Mouse (Mus musculus) embryonic stem cell, embryonic (primary cell): ENCODE measurements around the gene Epha8.

ENCODE experiments used
- CTCF ChIA-PET, 4 experiments: fragments of 300-600 bp in 2 of 4; fragments of 350-600 bp in 2 of 4; sonication (Branson Sonifier 250); formaldehyde crosslinking; loops; one replicate each; lab custom pipeline; 2022; ENCODE audit warnings: inconsistent platforms in 2 of 4; lab: Charles Lee
- POLR2A ChIA-PET, 4 experiments: fragments of 300-600 bp in 2 of 4; fragments of 350-600 bp in 2 of 4; sonication (Branson Sonifier 250); formaldehyde crosslinking; loops; one replicate each; lab custom pipeline; 2022; ENCODE audit warnings: antibody characterized with exemption in 4 of 4, inconsistent platforms in 1 of 4; lab: Charles Lee

The Epha8 gene

DNA sequence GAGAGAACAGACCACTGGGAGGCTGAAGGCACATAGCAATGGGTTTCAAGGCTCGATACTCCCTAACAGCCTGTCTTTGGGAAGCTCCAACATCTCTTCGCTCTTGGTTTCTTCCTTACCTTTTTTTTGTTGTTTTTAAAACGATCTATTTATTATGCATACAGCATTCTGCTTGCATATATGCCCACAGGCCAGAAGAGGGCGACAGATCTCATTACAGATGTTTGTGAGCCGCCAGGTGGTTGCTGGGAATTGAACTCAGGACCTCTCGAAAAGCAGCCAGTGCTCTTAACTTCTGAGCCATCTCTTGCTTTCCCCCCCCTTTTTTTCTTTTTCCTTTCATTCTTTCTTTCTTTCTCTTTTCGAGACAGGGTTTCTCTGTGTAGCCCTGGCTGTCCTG, 57.5 kb downstream of the Epha8 start:
- CTCF ChIA-PET, result interaction anchor here (0.9 to 1.9 kb wide), 11 partner anchors 8 to 247 kb away, joined by 3 to 11 read pairs (median 4); no protein-coding TSS in a partner anchor
- POLR2A ChIA-PET, result interaction anchor here in 2 of 4 experiments (0.9 to 1.7 kb wide), 7 partner anchors 17 to 165 kb away, joined by 3 to 7 read pairs (median 4); partner anchors contain the start of gene Zbtb40 (in 1 of the 2)

DNA sequence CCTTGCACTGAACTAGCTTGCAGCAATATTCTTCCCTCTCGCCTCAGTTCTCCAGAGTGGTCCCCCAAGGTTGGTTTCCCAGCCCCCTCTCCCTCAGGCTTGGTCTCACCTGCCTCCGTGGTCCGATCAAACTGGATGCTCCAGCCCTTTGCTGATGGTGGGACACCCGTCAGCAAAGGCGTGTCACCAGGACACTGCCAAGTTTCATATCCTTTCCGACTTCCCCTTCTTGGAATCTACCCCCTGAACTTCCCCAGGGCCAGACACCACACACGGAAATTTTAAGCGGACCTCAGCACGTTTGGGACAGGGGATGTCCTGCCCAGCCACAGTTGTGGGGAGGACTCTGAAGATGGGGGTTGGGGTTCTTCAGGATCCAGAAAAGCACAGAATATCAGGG, 58.0 kb downstream of the Epha8 start, which contains the start of gene C1qa:
Gene C1qa, minus strand, starts transcription at position 167 of the 400 bp plus-strand sequence.
- ChIA-PET CTCF (interaction anchor here (0.5 to 1.9 kb wide), 8 partner anchors 9 to 465 kb away, joined by 3 to 11 read pairs (median 4); no protein-coding TSS in a partner anchor), POLR2A (interaction anchor here in 1 of 4 experiments (1.1 to 1.7 kb wide), 2 partner anchors 9 to 17 kb away, joined by 3 to 4 read pairs; no protein-coding TSS in a partner anchor)

DNA sequence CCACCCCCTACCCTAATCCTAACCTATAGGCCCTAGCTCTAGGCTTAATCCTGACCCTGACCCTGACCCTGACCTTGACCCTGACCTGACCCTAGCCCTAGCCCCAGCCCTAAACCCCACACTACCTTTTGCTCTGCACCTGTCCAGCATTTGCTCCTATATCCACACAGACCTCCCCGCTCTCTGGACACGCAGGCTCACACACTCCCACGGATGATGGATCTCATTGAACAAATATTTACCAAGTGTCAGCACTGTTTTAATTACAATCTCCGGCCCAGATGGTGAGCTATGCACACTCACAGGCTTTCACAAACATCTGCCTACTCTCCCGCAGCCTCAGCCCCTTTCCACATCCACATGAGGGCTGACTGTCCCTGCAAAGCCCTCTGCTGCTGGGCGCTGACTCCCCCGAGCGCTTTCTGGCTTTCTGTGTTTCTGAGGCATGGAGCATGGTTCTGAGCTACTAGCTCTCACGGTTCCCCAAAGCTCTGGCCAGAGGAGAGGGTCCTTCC, 58.5 kb downstream of the Epha8 start:
- CTCF ChIA-PET, result interaction anchor here in 3 of 4 experiments (0.7 to 1.9 kb wide), 6 partner anchors 9 to 232 kb away, joined by 3 to 11 read pairs (median 4); no protein-coding TSS in a partner anchor
- POLR2A ChIA-PET, result interaction anchor here in 1 of 4 experiments (1.1 to 1.2 kb wide), 2 partner anchors 9 to 178 kb away, joined by 3 read pairs; no protein-coding TSS in a partner anchor

DNA sequence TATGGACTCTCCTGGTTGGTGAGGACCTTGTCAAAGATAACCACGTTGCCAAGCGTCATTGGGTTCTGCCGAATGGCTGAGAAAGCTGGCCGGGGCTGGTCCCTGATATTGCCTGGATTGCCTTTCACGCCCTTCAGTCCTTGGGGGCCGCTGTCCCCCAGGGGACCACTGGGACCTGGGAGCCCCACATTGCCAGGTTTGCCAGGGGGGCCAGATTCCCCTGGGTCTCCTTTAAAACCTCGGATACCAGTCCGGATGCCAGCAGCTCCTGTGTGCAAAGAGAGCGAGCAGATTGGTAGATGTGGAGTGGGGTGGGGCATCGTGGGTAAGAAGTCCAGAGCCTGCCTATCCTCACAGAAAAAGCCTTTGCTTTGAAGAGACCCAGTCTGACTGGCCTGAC, 60.2 kb downstream of the Epha8 start:
- ChIA-PET POLR2A (no interaction called here), CTCF (interaction anchor here (0.6 to 3.0 kb wide), 6 partner anchors 85 to 533 kb away, joined by 3 to 32 read pairs (median 3); no protein-coding TSS in a partner anchor)

DNA sequence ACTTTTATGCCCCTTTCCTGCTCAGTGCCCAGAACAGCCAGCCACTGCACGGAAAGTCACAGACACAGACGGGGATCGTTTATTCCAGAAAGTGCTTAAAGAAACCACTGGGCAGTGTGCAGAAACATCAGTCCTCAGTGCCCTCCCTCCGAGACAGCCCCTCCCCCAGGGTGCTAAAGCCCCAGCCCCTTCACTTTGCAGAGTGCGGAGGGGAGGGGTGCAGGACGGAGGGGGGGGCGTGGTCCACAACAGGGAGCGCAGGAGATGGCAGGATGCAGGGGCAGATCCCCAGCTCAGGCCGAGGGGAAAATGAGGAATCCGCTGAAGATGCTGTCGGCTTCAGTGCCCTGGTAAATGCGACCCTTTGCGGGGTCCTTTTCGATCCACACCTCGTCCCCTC, 60.8 kb downstream of the Epha8 start:
- POLR2A ChIA-PET, result interaction anchor here in 2 of 4 experiments (1.0 to 1.4 kb wide), 4 partner anchors 9 to 383 kb away, joined by 3 to 4 read pairs (median 3); no protein-coding TSS in a partner anchor

DNA sequence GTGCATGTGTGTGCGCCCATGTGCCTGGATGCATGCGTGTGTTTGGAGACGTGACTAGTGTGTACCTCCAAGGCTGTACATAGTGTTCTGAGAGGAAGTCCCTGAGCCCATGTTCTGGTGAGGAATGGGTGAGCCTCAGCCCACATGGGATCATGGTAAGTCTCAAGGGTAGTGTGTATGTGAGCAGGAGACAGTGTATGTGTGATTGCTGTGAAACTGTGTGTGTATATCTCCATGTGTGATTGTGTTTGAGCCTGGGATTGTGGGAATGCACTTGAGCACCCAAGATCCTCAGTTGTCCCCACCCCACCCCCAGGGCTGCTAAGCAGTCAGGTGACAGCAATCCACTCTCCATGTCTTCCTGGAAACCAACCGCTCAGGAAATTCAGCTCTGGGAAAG, 61.8 kb downstream of the Epha8 start:
- ChIA-PET CTCF (interaction anchor here (0.5 to 3.5 kb wide), 21 partner anchors 11 to 1554 kb away, joined by 3 to 32 read pairs (median 5); no protein-coding TSS in a partner anchor), POLR2A (interaction anchor here in 3 of 4 experiments (0.6 to 1.4 kb wide), 6 partner anchors 10 to 420 kb away, joined by 3 to 4 read pairs (median 3); no protein-coding TSS in a partner anchor)

More for the DNA sequence above, 60.8 kb downstream of the Epha8 start:
- CTCF ChIA-PET, result interaction anchor here (0.7 to 3.5 kb wide), 12 partner anchors 10 to 532 kb away, joined by 3 to 32 read pairs (median 4); no protein-coding TSS in a partner anchor

DNA sequence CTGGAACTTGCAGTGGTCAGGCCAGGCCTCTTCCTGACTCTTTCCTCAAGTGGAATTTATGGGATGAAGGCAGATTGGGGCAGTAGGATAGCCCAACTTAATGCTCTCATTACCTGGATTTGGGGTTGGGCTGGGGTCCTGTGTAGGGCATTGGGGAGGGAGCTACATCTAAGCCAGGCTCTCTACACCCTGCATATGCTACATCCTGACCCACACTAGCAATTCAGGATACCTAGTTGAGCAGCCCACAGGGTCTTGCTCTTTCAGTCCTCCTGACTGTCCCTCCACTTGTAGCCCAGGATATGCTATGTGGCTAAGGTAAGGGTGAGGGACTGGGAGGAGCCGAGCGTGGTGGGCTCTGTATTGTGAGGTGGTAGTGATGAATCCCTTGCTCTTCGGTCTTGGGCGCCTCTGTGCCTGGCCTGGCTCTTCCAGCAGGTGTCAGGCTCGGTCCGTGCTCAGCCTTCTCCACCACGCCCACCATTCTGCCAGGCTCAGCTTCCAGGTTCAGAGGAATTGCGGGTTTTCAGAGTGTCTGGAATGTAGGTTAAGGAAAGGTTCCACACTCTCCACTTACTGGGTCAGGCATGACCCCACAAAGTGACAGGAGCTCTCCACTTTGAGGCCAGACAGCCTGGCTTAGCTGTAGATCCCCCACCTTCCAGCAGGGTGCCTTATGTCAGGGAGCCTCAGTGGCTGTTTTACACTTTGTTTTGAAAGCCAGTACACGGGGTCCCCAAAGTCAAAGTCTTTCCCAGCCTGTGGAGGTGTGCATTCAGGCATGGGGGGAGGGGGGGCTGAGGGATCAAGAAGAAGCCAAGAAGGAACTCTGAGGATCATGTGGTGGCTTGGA, 62.7 kb downstream of the Epha8 start:
- POLR2A ChIA-PET, result interaction anchor here in 2 of 4 experiments (0.6 to 1.1 kb wide), 3 partner anchors 25 to 173 kb away, joined by 3 to 4 read pairs (median 3); no protein-coding TSS in a partner anchor
- CTCF ChIA-PET, result interaction anchor here (0.5 to 3.5 kb wide), 48 partner anchors 11 to 1423 kb away, joined by 3 to 32 read pairs (median 4); no protein-coding TSS in a partner anchor

DNA sequence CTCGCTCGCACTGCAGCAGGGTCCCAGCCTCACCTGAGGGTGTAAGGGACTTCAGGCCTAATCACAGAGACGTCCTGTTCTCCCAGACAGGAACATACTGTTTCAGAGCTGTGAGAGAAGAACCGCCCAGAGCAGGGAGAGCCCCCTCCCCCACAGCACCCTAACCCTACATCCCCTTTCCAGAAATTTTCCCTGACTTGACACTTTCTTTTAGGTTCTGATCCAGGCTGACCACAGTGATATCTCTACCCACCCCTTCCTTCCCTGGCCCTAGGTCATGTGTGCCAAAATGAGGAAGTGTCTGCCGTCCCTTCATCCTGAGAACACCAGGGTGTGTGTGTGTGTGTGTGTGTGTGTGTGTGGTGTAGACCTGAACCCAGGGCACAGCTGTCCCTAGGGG, 63.8 kb downstream of the Epha8 start, which contains the start of gene C1qc:
Gene C1qc, minus strand, starts transcription at position 255 of the 400 bp plus-strand sequence.
- ChIA-PET POLR2A (interaction anchor here in 1 of 4 experiments (1.0 kb wide), 1 partner anchor 73 kb away, joined by 3 read pairs; no protein-coding TSS in a partner anchor), CTCF (interaction anchor here in 3 of 4 experiments (0.7 to 3.5 kb wide), 4 partner anchors 14 to 179 kb away, joined by 3 to 31 read pairs (median 13); no protein-coding TSS in a partner anchor)

DNA sequence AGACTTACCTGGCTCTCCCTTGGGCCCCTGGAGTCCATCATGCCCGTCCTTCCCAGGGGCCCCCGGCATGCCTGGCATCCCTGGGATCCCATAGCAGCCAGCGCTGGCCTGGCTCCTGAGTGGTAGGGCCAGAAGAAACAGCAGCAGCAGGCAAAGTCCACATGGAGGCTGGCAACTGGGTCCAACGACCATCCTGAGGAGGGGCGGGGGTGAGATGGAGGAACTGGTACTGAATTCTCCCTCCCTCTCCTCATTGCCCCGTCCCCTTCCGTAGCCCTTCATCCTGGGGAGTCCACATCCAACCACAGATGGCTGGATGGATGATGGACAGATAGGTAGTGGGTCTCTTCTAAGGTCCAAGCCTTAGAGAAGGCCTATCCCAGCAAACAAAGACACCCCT, 64.2 kb downstream of the Epha8 start:
- CTCF ChIA-PET, result interaction anchor here in 1 of 4 experiments (0.7 kb wide), 1 partner anchor 36 kb away, joined by 3 read pairs; no protein-coding TSS in a partner anchor
- POLR2A ChIA-PET, result no interaction called here

DNA sequence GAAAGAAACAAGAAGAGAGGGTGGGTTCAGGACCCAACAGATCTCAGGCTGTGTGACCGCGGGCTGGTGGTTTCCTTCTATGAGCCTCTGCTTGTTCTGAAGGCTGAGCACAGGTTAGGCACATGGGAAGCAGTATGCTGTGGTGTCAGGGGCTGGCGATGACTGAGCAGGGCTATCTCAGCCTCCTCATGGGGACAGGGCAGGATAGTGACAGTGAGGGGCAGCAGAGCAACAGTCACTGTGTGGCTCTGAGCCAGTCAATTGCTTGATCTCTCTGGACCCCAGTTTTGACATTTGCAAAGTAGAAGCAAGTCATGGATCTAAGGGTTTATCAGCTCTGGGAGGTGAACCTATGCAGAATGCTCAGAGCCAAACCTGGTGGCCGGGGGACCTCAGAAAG, 65.5 kb downstream of the Epha8 start:
- ChIA-PET CTCF (interaction anchor here in 1 of 4 experiments (0.6 kb wide), 1 partner anchor 200 kb away, joined by 6 read pairs; no protein-coding TSS in a partner anchor), POLR2A (interaction anchor here in 2 of 4 experiments (0.6 to 1.1 kb wide), 4 partner anchors 23 to 517 kb away, joined by 3 to 8 read pairs (median 4); no protein-coding TSS in a partner anchor)

DNA sequence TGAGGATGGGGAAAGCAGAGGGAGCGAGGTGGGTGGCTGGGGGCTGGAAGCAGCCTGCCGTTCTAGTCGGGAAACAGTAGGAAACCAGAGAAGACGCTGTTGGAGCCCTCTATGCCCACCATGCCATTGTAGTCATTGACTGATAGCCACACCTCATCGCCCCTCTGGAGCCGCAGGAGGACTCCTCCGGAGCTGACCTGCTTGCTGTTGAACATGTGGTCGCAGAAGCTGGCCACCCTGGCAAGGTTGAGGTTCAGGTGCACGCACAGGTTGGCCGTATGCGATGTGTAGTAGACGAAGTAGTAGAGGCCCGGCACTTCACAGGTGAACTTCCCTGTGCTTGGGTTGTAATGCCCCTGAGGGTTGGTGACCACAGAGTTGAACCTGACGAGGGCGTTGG, 66.6 kb downstream of the Epha8 start:
- POLR2A ChIA-PET, result no interaction called here
- CTCF ChIA-PET, result interaction anchor here in 3 of 4 experiments (0.6 to 1.5 kb wide), 3 partner anchors 12 to 241 kb away, joined by 3 read pairs; no protein-coding TSS in a partner anchor

DNA sequence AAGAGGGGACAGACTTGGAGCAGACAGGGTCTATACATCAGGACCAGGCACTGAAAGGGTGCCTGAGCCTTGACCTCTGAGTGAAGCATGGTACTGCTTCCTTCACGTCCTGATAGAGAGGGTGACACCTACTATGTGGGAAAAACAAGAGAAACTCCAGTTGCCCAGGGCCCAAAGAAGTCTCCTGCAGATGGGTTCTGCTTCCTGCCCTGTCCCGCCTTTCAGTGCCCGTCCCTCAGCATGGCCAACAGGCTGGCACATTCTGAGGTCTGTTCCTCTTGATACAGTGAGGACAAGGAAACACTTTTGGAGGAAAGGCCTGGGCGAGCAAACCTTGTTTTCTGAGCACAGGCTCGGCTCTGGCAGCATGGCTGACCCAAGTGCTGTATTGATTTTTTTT, 68.9 kb downstream of the Epha8 start:
- ChIA-PET CTCF (interaction anchor here in 1 of 4 experiments (1.3 kb wide), 1 partner anchor 9 kb away, joined by 4 read pairs; no protein-coding TSS in a partner anchor), POLR2A (interaction anchor here in 1 of 4 experiments (0.6 kb wide), 1 partner anchor 282 kb away, joined by 3 read pairs; no protein-coding TSS in a partner anchor)

DNA sequence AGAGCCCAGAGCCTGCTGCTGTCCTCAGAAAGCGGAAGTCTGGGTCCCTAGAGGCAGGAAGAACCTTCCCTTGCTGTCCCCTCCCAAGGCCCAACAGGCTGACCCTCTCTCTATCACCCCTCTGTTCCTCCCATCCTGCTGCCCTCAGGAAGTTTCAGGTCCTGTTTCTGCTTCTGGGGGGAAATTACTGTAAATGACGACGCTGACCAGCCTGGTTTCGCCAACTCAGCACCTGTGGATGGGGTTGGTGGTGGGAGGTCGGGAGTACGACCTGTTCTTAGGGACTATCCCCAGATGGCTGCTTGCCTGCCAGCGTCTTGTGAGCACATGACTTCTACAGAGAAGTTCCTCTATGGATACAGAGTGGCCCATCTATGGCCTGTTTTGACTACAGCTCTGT, 70.5 kb downstream of the Epha8 start, which contains the start of gene C1qb:
Gene C1qb, minus strand, starts transcription at position 87 of the 400 bp plus-strand sequence.
- ChIA-PET CTCF (no interaction called here), POLR2A (interaction anchor here in 1 of 4 experiments (0.9 to 1.1 kb wide), 3 partner anchors 8 to 111 kb away, joined by 3 to 4 read pairs (median 3); no protein-coding TSS in a partner anchor)
